Mouse (Mus musculus): ENCODE measurements around the gene Pcdh9. TPM values are rescaled to one million over a fixed set of nuclear protein-coding genes. Genes with fewer than 3 reads are reported as not detected.
A peak's percentile ranks its signal among the peaks of the same experiment; 100 is the strongest.

Pcdh9 gene
- total RNA-seq, 2 experiments from 2014 or later, result 2.6 to 3.6 TPM

DNA sequence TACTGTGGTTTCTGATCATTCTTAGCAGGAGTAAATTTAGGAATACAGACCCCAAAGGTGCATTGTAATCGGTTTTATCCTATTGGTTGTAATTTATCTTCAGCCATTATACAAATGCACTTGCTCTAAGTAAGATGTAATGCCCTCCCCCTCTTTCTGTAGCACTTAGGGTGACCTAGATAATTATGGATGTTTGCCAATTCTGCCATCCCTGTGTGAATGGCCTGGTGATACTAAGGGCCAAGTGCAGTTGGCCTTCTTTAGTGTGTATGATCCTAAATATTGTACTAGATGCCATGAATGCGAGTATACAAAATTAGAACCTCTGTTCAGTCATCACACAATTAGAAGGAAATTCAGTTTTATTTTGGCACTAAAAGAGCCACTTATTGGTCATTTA is 475.0 kb downstream of the Pcdh9 start:
- no peak for DNase-seq
- intact Hi-C loops (cut with DNase I), result no loop called here

DNA sequence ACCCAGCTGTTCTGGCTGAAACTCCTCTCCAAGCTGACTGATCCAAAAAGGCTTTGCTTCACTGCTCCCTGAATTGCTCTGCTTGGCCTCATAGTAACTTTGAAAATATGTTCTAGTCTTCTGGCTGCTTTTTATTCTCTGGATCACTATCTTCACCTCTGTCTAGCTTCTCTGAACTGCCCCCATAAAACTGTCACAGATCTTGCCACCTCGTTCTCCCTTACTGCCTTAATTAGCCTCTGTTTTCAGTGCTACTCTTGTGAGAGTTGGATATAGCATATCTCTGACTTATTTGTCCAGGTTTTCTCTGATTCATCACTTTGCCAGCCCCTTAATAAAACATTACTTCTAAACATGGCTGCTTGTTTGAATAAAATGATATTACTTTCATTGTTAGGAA is 481.2 kb downstream of the Pcdh9 start:
- intact Hi-C loops (cut with DNase I), result no loop called here
- DNase-seq, result no peak

DNA sequence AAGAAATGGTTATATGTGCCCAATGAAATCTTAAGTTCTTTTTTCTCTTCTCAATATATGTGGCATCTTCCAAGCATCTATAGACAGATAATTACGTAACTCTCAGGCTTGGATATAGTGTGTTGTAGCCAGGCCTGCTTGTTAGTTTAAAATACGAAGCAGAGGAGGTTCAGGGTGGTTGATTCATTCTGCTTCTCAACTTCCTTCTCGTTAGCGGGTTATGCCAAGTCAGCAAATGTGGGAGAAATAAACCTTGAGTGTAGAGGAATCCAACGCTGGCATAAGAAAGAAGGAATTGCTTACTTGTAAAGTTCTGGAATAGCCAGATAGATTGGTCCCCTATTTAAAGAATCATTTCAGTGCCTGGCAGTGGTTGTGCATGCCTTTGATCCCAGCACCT is 482.7 kb downstream of the Pcdh9 start:
- intact Hi-C loops (cut with DNase I), result no loop called here
- no peak for DNase-seq

DNA sequence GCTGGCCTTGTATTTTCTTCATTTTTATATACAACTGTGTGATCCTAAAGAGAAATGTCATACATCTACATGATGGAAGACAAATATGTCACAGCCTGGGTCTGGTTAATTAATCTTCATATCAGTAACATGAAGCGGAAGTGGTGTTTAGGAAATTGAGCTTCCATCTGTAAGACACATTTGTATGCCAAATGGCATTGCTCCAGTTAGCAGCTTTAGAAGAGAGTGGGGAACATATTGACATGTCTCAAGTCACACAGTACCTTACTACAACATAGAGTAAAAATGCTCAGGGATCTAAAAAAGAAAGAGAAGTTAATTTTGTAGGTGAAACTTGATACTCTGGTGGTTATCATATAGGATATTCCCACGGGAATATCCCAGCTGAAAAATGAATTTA is 505.4 kb downstream of the Pcdh9 start:
- no peak for DNase-seq
- intact Hi-C loops (cut with DNase I), result no loop called here

DNA sequence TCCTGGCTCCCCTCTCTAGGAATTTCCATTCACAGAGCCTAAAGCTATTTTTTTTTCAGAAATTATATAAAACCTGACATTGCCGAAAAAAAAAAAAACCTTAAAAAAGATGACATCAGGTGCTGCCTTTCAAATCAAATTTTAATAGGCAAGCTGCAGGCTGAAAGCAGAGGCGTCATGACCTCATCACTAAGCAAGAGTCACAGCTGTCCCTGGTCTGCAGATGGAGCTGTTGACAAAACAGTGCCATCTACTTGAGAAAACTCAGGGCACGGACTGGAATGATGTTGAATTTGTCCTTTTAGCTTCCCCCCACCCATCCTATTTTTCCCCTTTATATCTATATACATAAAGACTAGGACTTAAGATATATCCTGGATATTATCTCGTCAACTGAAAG is 509.3 kb downstream of the Pcdh9 start:
- DNase-seq, result peak in 1 of 2 experiments; percentile 16
- intact Hi-C loops (cut with DNase I), result loop anchor here (5.0 kb wide), 1 partner anchor 516 kb away; no protein-coding TSS in a partner anchor

DNA sequence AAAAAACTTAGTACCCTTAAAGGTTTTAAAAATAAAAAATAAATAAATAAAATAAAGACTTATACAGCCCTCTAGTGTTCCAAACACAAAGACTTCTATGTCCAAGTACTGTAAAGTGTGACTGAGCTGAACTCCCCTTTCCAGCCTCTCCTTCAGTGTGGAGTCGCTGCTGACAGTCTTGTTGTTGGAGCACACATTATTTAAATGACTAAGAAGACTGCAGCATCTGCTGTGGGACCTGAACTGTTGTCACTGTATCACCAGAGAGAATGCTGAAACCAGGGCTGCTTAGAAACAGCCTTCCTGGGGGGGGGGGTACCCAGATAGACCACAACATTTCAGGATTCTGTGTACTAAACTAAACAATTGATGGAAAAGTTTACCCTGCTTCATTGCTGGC is 509.7 kb downstream of the Pcdh9 start:
- no peak for DNase-seq
- intact Hi-C loops (cut with DNase I), result loop anchor here (5.0 kb wide), 1 partner anchor 517 kb away; no protein-coding TSS in a partner anchor

DNA sequence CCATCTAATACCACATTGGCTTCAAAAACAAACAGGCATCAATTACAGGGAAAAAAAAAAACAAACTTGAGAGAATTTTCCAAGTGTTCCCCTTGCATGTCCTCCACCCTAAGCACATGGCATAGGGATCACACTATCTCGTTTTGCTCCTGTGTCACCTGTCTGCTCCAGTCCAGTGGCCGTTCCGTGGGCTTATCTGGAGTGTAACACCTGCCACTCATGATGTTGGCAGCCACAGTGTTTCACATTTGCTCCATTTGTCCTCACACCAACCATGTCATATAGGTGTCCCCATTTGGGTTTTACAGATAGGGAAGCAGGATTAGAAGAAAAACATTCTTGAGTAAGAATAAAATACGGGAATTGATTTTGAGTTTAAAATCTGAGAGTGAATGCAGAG is 514.3 kb downstream of the Pcdh9 start:
- intact Hi-C loops (cut with DNase I), result no loop called here
- peak; percentile 4 to 6 for DNase-seq

DNA sequence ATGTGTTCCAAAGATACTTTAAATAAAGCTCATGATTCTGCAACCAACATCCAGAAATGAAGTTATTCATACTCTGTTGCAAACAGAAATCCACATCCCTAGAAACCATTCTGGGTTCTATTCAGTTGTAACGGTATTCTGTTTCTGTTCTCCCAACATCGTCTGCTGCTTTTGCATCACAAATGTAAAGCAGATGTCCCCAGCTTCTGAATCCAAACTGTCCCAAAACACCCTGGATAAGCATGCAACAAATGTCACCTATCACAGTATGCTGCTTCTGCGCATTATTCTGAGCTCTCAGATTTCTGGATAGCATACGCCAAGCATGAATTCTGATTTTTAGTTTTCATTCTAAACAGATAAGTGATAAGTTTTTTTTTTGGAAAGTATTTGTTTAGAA is 516.3 kb downstream of the Pcdh9 start:
- intact Hi-C loops (cut with DNase I), result no loop called here
- DNase-seq, result no peak

DNA sequence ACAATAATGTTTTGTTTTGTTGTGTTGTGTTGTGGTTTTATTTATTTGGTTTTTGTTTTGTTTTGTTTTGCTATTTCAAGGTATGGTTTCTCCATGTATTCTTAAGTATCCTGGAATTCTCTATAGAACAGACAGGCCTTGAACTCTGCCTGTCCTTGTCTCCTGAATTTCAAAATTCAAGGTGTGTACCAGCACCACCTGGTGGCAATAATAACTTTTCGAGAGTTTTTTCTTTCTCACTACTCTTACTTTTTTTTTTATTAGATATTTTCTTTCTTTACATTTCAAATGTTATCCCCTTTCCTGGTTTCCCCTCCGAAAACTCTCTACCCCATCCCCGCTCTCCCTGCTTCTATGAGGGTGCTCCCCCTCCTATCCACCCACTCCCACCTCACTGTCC is 536.3 kb downstream of the Pcdh9 start:
- intact Hi-C loops (cut with DNase I), result no loop called here
- DNase-seq, result no peak

DNA sequence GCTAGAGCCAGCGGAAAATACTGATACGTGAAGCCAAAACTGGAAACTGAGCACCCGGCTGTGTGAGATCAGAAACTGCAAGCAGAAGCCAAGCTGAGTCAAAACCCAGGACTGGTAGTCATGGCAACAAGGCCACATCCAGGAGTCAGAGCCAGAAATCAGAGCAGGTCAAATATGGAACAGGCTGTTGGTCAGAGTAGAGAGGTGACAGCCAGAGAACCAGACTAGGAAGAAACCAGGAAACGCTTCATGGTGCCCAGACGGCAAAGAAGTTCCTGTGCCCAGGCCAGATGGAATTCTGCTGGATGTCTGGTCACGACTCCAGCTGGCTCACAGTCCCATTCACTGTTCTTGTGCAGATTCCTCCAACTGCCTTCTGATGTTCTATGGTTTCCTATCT is 539.6 kb downstream of the Pcdh9 start:
- peak; percentile 59 to 63 for DNase-seq
- intact Hi-C loops (cut with DNase I), result no loop called here

DNA sequence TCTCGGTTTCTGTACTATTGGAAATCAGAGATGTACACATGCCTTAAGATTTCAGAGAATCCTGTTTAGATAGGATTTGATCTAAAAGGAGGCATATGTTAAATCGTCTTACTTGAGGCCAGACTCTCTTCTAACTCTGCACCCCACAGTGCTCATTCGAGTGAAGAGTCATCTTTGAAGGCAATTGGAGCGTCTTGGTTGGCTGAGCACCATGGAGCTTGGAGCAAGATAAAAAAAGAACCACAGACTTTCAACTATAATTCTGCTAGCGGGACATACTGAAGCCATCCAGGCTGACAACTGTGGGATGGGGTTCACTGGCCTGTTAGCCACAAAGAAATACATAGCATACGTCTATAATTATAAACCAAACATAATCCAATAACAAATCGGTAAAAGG is 541.3 kb downstream of the Pcdh9 start:
- intact Hi-C loops (cut with DNase I), result no loop called here
- DNase-seq, result no peak

DNA sequence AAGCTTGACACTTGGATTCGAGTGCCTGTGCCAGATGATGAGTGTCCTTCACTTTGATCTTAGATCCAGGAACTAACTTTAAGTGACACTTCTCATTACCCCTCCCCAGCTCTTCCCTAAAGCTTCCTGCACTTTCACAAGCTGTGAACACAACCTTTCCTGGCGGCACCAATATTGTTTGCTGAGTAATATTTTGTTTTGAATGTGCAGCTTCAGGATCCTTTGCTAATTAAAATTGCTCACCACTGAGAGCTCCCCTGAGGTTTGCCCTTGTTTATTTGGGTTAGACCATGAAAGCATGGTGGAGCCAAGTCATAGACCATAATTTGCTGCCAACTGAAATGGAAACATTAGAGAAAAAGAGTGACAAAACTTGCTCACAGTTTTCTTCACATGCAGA is 543.4 kb downstream of the Pcdh9 start:
- no peak for DNase-seq
- intact Hi-C loops (cut with DNase I), result no loop called here

DNA sequence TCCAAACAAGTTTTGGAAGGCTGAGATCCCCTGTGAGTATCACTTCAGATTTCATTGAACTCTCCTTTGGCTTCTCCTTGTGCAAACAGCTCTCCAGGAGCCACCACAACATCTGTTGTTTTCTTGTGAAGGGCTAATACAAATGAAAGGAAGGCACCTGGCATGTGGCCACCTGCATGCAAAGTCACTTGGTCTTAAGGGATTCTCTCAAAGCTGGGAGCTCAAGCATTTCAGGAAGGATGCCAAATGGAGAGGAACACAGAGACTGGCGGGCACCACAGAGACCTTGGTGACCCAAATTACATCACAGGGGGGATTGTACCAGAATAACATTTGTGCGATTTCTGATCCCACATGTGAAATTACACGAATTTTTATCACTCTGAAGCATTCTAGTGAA is 547.7 kb downstream of the Pcdh9 start:
- DNase-seq, result no peak
- intact Hi-C loops (cut with DNase I), result no loop called here

DNA sequence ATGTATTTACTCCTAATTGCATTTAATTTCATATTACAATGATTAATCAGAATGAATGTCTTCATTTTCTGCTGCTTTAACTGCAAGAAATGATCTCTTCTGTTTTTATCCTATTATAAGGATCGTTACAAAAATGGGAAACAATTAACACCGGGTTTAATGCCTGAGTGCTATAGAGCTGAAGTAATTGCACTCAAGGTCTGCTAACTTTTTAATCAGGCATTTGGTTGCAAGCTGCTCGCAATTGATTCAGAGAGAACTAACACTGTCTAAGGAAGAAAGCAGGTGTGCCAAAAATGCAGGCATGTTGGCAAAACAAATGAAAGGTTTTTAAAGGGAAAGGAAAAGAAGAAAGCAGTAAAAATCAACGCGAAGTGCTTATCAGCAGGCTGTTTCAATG is 549.1 kb downstream of the Pcdh9 start:
- intact Hi-C loops (cut with DNase I), result no loop called here

DNA sequence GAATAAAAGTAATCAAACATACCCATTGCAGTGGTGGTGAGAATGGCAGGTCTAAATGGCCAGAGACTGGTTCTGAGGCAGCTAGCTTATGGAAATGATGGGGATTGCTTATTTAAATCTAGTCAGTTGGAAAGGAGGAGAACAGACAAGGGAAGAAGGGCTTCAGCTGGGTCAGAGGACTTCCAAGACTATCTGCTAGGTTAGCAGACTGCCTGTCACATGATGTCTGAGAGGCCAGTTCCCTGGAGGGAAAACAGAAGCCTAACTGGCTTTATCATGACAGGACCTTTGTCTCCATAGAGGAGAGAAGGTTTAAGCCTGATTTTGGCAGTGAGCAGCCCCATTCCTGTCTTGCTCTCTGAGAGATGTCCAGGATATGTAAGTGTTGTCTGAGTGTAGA is 561.2 kb downstream of the Pcdh9 start:
- intact Hi-C loops (cut with DNase I), result no loop called here
- DNase-seq, result no peak

More for the DNA sequence above, 549.1 kb downstream of the Pcdh9 start:
- DNase-seq, result no peak

DNA sequence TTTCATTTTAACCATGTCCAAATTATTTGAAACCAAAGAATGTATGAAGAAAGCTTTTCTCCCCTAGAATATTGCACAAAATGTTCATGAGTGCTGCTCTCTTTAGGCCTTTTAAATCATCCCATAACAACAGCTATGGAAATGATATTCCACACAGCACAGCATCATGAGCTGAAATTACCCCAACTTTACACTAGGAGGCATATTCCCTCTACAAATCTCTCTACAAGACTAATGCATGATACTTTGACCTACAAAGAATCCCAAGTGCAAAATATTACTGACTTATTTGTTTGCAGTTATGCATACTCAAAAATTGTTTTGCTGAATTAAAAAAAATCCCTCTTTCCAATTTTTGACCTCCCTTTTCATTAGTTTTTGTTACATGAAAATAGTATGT is 573.1 kb downstream of the Pcdh9 start:
- peak; percentile 14 to 17 for DNase-seq
- intact Hi-C loops (cut with DNase I), result loop anchor here (1.0 kb wide), 1 partner anchor 567 kb away; no protein-coding TSS in a partner anchor

DNA sequence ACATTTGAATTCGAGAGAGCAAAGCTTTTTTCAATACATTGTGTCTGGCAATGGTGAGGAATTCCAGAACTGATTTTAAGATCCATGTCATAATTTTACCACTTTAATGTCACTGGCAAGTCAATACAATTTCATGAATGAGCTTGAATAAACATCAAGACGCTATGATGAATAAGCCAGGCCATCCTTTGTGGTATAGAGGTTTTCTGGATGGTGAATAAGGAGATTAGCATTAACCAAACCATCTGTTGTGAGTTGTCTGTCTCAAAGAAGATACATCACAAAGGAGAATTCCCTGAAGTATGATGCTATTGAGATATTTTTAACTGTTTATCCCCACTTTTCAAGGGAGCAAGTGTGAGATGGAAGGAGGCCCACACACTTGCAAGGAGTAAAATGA is 602.1 kb downstream of the Pcdh9 start:
- DNase-seq, result no peak
- intact Hi-C loops (cut with DNase I), result no loop called here

DNA sequence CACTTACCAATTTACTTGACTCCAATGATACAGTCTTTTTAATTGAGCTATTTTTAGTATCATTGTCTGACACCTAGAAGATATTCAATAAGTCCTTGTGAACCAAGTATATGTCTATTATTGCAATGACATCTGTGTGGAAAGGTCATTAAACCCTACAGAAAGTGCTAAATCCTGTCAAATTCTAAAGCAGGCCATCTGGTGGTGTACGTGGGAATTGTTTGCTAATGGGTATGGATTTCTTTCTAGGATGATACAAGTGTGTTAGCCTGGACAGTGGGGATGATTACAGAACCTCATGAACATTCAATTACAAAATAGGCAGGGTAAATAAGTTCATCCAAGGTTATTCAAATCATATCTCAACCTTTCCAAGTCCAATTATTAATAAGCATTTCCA is 602.8 kb downstream of the Pcdh9 start:
- intact Hi-C loops (cut with DNase I), result no loop called here
- DNase-seq, result no peak

DNA sequence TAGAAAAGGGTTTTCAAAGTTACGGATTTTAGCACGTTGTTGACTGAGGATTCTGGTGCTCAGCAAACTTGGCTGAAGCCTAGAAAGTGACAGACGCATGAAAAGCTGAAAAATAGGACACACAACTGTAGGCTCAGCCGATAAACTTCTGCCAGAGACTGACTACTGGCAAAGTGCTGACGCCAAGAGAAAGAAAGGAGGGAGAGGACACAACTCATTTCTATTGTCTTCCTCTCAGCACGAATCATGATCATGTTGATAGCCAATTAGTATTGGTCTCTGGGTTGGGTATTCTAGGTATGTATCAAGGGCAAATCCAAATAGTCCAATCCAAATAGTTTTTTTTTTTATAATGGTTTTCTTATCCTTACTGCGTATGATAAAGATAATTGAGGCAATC is 605.3 kb downstream of the Pcdh9 start:
- peak in 1 of 2 experiments; percentile 5 for DNase-seq
- intact Hi-C loops (cut with DNase I), result no loop called here

DNA sequence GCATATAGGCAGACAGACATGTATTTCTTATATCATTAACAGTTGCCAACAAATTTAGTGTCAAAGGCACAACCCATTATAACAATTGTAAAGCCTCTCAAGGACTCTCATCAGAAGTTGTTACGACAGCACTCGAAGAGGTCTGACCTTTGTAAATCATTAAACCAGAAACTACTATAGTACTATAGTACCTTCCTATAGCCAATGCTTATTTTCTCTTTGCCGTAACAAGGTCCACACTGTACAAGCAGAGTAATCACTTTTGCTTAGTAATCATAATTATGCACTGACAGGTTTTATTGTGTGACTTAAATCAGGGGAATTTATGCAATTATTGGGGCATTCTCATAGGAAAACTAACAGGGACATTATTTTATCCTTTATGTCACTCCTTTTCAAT is 606.5 kb downstream of the Pcdh9 start:
- intact Hi-C loops (cut with DNase I), result no loop called here
- DNase-seq, result no peak

DNA sequence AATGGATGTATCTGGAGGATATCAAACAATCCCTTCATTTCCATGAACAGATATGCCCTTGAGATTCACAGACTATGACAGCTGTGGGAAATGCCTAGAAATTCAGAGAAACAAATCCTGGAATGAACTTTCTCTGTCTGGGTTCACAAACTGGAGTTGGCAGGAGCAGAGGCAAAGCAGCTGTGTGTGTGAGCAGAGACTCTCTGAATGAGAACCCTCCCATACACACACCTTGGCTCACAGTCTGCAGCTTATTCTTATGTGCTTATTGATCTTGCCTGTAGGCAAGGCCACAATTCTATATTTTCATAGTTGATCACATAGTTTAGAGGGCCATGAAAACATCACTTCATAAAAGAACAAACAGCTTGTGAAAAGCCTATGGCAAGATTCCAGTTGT is 614.8 kb downstream of the Pcdh9 start:
- intact Hi-C loops (cut with DNase I), result no loop called here
- DNase-seq, result peak; percentile 12 to 23

DNA sequence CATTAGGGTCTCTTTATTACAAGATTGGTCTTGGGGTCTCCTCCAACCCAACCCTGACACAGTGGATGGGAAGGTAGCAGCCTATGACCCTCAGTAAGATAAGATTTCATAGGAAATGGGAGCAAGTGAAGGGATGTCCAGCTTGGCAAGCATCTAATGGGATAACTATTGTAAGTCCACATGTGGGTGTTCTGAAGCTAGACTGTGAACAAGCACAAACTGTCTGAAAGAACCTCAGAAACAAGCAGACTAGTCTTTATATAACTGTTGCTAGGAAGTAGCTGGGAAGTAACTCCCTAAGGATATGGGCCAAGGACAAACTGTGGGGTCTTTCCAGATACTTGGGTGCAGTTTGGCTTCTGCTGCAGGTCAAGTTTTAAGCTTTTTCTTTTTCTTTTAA is 615.7 kb downstream of the Pcdh9 start:
- intact Hi-C loops (cut with DNase I), result no loop called here
- peak in 1 of 2 experiments; percentile 1 for DNase-seq

DNA sequence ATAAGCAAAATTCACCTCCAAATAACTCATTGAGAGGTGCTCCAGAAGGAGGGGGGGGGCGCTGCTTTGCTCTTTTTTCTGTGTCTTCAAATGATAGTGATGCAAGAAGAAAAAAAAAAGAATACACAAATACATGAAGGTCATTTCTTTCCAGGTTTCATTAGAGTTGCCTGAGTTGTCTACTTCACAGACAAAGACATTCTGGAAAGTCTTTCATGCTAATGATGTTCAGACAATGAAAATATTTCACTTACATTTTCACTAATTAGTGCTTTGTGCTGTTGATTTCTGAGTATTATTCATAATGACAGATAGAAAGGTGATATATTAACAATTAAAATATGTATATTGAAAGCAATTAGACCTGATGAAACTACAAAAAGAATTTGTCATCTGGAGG is 637.1 kb downstream of the Pcdh9 start:
- no peak for DNase-seq
- intact Hi-C loops (cut with DNase I), result no loop called here

DNA sequence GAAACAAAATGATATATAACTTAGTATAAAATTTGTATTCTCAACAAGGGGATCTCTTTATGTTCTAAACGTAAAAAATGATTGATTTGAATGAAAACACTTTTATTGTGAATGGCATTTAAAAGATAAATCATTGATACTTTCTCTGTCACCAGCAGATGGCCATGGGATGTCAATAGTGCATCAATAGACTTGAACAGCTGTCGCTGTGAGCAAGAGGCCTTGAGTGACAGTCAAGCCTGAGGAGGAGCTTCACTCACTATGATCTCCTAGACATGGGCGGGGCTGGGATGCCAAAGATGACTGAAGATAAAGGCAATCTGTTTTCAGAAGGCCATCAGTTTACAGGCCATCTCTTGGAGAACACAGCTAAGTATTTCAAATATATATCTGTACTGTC is 650.2 kb downstream of the Pcdh9 start:
- no peak for DNase-seq

More for the DNA sequence above, 650.2 kb downstream of the Pcdh9 start:
- intact Hi-C loops (cut with DNase I), result no loop called here
